Mouse (Mus musculus) cerebellum, adult 2 months (tissue): ENCODE measurements around the gene Tank. TPM values are rescaled to one million over a fixed set of nuclear protein-coding genes. Genes with fewer than 3 reads are reported as not detected.

Experiments used
- DNase-seq, 2 experiments: peaks; one replicate each; pipeline ENCODE4 v3.0.0; 2021
- H3K27ac ChIP-seq: fragments of 200-500 bp; 2 replicates; pipeline ENCODE4 v1.5.1; 2012; ENCODE audit warnings: low read length, control low read depth, inconsistent platforms; ENCODE audit not compliant: insufficient read depth
- H3K27me3 ChIP-seq: fragments of 200-500 bp; 2 replicates; pipeline ENCODE4 v1.6.1; 2012; ENCODE audit warnings: inconsistent platforms, mild to moderate bottlenecking, low read length, moderate library complexity; ENCODE audit not compliant: control insufficient read depth, insufficient read depth
- H3K4me1 ChIP-seq: fragments of 200-500 bp; 2 replicates; pipeline ENCODE4 v1.6.1; 2011; ENCODE audit warnings: low read length; ENCODE audit not compliant: control insufficient read depth, insufficient read depth
- H3K4me3 ChIP-seq: fragments of 200-500 bp; replicated peaks from 2 replicates; pipeline ENCODE3; 2011; ENCODE audit warnings: mild to moderate bottlenecking, low read depth, low read length, control low read depth; ENCODE audit not compliant: insufficient read depth
- CTCF ChIP-seq: fragments of 200-500 bp; IDR thresholded peaks from 2 replicates; pipeline ENCODE4 v1.5.1; 2011; ENCODE audit warnings: low read depth, mild to moderate bottlenecking, control low read depth, low read length, moderate library complexity, borderline replicate concordance; ENCODE audit not compliant: insufficient read depth
- POLR2A ChIP-seq: fragments of 200-500 bp; IDR thresholded peaks from 2 replicates; pipeline ENCODE4 v1.6.1; 2011; ENCODE audit warnings: low read length, control low read depth, borderline replicate concordance; ENCODE audit not compliant: insufficient read depth
- WGBS: fragments of 180-500 bp; shearing (Covaris S2); methylation state at CpG from one replicate; pipeline ENCODE4 v1.1.7; 2018; 5-methylcytosine and 5-hydroxymethylcytosine counted together
- polyA plus RNA-seq: library from polyadenylated mRNA; depleted of rRNA; stranded (reverse); fragments of >200 nt; gene quantifications from 2 replicates; pipeline ENCODE4 v1.2.3, GENCODE M21; 2012

Gene Tank
- polyA plus RNA-seq, 1 experiment, result 27.4 TPM

GRCm38 (mm10) chr2:61571343-61571955, 6.9 kb upstream of the Tank start:
- H3K4me1 ChIP-seq, result no peaks in the 10 kb centered on the region
- TF ChIP-seq POLR2A, result no peak
- no peak for TF ChIP-seq CTCF
- H3K27me3 ChIP-seq, result no peaks in the 10 kb centered on the region
- 81% methylated on average over 4 of the region's 4 CpGs for WGBS
- DNase-seq, result no peak
- H3K4me3 ChIP-seq, result no peak overlapping the region
- H3K27ac ChIP-seq, result no peak overlapping the region

GRCm38 (mm10) chr2:61576497-61576896, 1.9 kb upstream of the Tank start:
- H3K4me1 ChIP-seq, result no peaks in the 10 kb centered on the region
- 92% methylated on average over 3 of the region's 3 CpGs for WGBS

GRCm38 (mm10) chr2:61576928-61577695, 1.3 kb upstream of the Tank start:
- WGBS, result 55% methylated on average over 17 of the region's 17 CpGs
- no peak for DNase-seq
- Histone ChIP-seq H3K27ac (no peak overlapping the region), H3K4me1 (no peaks in the 10 kb centered on the region), H3K27me3 (no peaks in the 10 kb centered on the region), H3K4me3 (no peak overlapping the region)
- TF ChIP-seq CTCF, result no peak
- TF ChIP-seq POLR2A, result no peak

More at GRCm38 (mm10) chr2:61576497-61576896, 1.9 kb upstream of the Tank start:
- no peak overlapping the region for H3K4me3 ChIP-seq
- DNase-seq, result no peak
- H3K27me3 ChIP-seq, result no peaks in the 10 kb centered on the region
- no peak overlapping the region for H3K27ac ChIP-seq
- TF ChIP-seq CTCF (no peak), POLR2A (no peak)

- no peaks in the 10 kb centered on the region for H3K4me1 ChIP-seq
- H3K27me3 ChIP-seq, result no peaks in the 10 kb centered on the region
- WGBS, result 60% methylated on average over 7 of the region's 7 CpGs
- TF ChIP-seq CTCF, result no peak
- TF ChIP-seq POLR2A, result no peak
- DNase-seq, result no peak
- H3K27ac ChIP-seq, result no peak overlapping the region
- no peak overlapping the region for H3K4me3 ChIP-seq
Observed at GRCm38 (mm10) chr2:61577696-61578062, 706 bp upstream of the Tank start.

GRCm38 (mm10) chr2:61579501-61579990, 1.2 kb downstream of the Tank start:
- TF ChIP-seq CTCF (no peak), POLR2A (no peak)
- Histone ChIP-seq H3K27me3 (no peaks in the 10 kb centered on the region), H3K4me3 (no peak overlapping the region), H3K4me1 (no peaks in the 10 kb centered on the region), H3K27ac (no peak overlapping the region)
- 81% methylated on average over 3 of the region's 3 CpGs for WGBS
- no peak for DNase-seq

GRCm38 (mm10) chr2:61580091-61580490, 1.7 kb downstream of the Tank start:
- TF ChIP-seq CTCF, result no peak
- no peak for TF ChIP-seq POLR2A
- WGBS, result 86% methylated on average over 3 of the region's 3 CpGs

GRCm38 (mm10) chr2:61580555-61581080, 2.2 kb downstream of the Tank start:
- no peaks in the 10 kb centered on the region for H3K27me3 ChIP-seq
- 71% methylated on average over 10 of the region's 10 CpGs for WGBS

More at GRCm38 (mm10) chr2:61580091-61580490, 1.7 kb downstream of the Tank start:
- Histone ChIP-seq H3K4me3 (no peak overlapping the region), H3K27ac (no peak overlapping the region), H3K4me1 (no peaks in the 10 kb centered on the region), H3K27me3 (no peaks in the 10 kb centered on the region)
- no peak for DNase-seq

More at GRCm38 (mm10) chr2:61580555-61581080, 2.2 kb downstream of the Tank start:
- no peak overlapping the region for H3K27ac ChIP-seq
- no peak overlapping the region for H3K4me3 ChIP-seq
- TF ChIP-seq POLR2A, result no peak
- TF ChIP-seq CTCF, result no peak
- no peaks in the 10 kb centered on the region for H3K4me1 ChIP-seq
- DNase-seq, result no peak
